Comparison of ENCODE assay signal across 14 mouse cellular contexts in genomic region chr17:42909376-42909775, GRCm38 (mm10). TPM values are rescaled to one million over a fixed set of nuclear protein-coding genes. Genes with fewer than 3 reads are reported as not detected.
DNase-seq lines count a peak whose midpoint lies in the region; ATAC-seq and TF ChIP-seq lines count a peak whose summit lies in the region.
"Had no signal": no experiment of that assay in that cellular context is flagged by ENCODE, and none has a peak within 500 bp of the region (broad histone marks: within the 10 kb centered on the region; RNA-seq: fewer than 3 reads in every experiment).

No protein-coding gene starts in this region.

- ATAC-seq in liver, embryonic 11.5 days (replicated peaks; ENCODE audit: low FRiP score) = peak; percentile 67
- ATAC-seq in Patski = peak; percentile 90
- ATAC-seq in kidney, embryonic 14.5 days (ENCODE audit: low FRiP score, low TSS enrichment) = peak; percentile 80
- ATAC-seq in liver, postnatal 0 days = peak; percentile 65
- ATAC-seq: midbrain, embryonic 15.5 days had no signal

- H3K4me2 ChIP-seq in liver, embryonic 11.5 days = no peak overlapping the region
- peak overlapping the region; percentile 13; the same call in 1 of the 2 replicates for H3K4me2 ChIP-seq in kidney, embryonic 14.5 days (replicated peaks; ENCODE audit: low read depth, low read length)
- H3K4me2 ChIP-seq in liver, postnatal 0 days (ENCODE audit: low read depth, low read length) = 0 out of 2 replicates have a peak overlapping the region, but pooled peaks have one; percentile 16
- H3K4me2 ChIP-seq: hindbrain, embryonic 13.5 days; limb, embryonic 13.5 days; midbrain, embryonic 15.5 days had no signal

- POLR2A ChIA-PET in Patski (lab: Charles Lee) = no interaction called here

- in situ Hi-C loops in Patski (cut with MboI; ENCODE audit: low pct_unique_long_range_greater_than_20kb) = no loop called here

- no peak for DNase-seq in liver, embryonic 11.5 days (ENCODE audit: low spot score)
- DNase-seq in liver = no peak
- DNase-seq in Patski (ENCODE audit: low read depth, low spot score) = peak; percentile 76
- DNase-seq in liver, postnatal 0 days = no peak
- DNase-seq in heart, adult 18-20 months = no peak
- no peak for DNase-seq in adrenal gland, adult 2 months
- no peak for DNase-seq in right cerebral cortex, postnatal 4 days
- DNase-seq: cerebellum, postnatal 14 days; thymus, adult 2 months had no signal

- TF ChIP-seq EP300 in liver, postnatal 0 days (IDR thresholded peaks at IDR 0.05; ENCODE audit: low read depth) = no peak

- WGBS in liver, embryonic 11.5 days = 64% methylated on average over 9 of the region's 9 CpGs
- WGBS in kidney, embryonic 14.5 days = 42% methylated on average over 9 of the region's 9 CpGs
- WGBS in liver, postnatal 0 days (ENCODE audit: insufficient replicate concordance) = 57% methylated on average over 9 of the region's 9 CpGs

- no peaks in the 10 kb centered on the region; the same call in 1 of the 2 replicates for H3K4me1 ChIP-seq in liver, embryonic 11.5 days (replicated peaks; ENCODE audit: control insufficient read depth, insufficient read depth, low read length)
- H3K4me1 ChIP-seq in kidney, embryonic 14.5 days (ENCODE audit: control insufficient read depth, insufficient read depth, low read length) = peaks cover 15% of the 10 kb centered on the region; the same call in 1 of the 2 replicates
- H3K4me1 ChIP-seq in liver, postnatal 0 days (ENCODE audit: insufficient read depth) = peaks cover 6% of the 10 kb centered on the region; the same call in 1 of the 2 replicates
- H3K4me1 ChIP-seq: hindbrain, embryonic 13.5 days; limb, embryonic 13.5 days; midbrain, embryonic 15.5 days had no signal

- no peak for TF ChIP-seq CTCF in Patski (IDR thresholded peaks at IDR 0.05)
- TF ChIP-seq CTCF in liver, postnatal 0 days (IDR thresholded peaks at IDR 0.05; ENCODE audit: low read depth) = no peak

- no peaks in the 10 kb centered on the region for H3K36me3 ChIP-seq in liver, embryonic 11.5 days (ENCODE audit: control insufficient read depth, insufficient read depth, low read length)
- H3K36me3 ChIP-seq in kidney, embryonic 14.5 days (ENCODE audit: control insufficient read depth, insufficient read depth, low read length) = no peaks in the 10 kb centered on the region
- no peaks in the 10 kb centered on the region for H3K36me3 ChIP-seq in liver, postnatal 0 days (replicated peaks; ENCODE audit: insufficient read depth, low read length)
- H3K36me3 ChIP-seq: hindbrain, embryonic 13.5 days; limb, embryonic 13.5 days; midbrain, embryonic 15.5 days had no signal

- CTCF ChIA-PET in Patski (lab: Charles Lee) = no interaction called here

- H3K27ac ChIP-seq in liver, embryonic 11.5 days (ENCODE audit: low read depth, low read length) = no peak overlapping the region
- H3K27ac ChIP-seq in kidney, embryonic 14.5 days (ENCODE audit: low read depth, low read length) = peak overlapping the region; percentile 65; the same call in 1 of the 2 replicates
- no peak overlapping the region for H3K27ac ChIP-seq in liver, postnatal 0 days (ENCODE audit: low read depth)
- H3K27ac ChIP-seq: hindbrain, embryonic 13.5 days; layer of hippocampus, adult 2 months; limb, embryonic 13.5 days; midbrain, embryonic 15.5 days had no signal

- H3K27me3 ChIP-seq in liver, embryonic 11.5 days (replicated peaks; ENCODE audit: control insufficient read depth, insufficient read depth, low read length) = no peaks in the 10 kb centered on the region
- H3K27me3 ChIP-seq in Patski = no peaks in the 10 kb centered on the region
- no peaks in the 10 kb centered on the region for H3K27me3 ChIP-seq in kidney, embryonic 14.5 days (ENCODE audit: control insufficient read depth, insufficient read depth, low read length)
- H3K27me3 ChIP-seq in liver, postnatal 0 days (ENCODE audit: insufficient read depth, low read length) = no peaks in the 10 kb centered on the region
- H3K27me3 ChIP-seq: hindbrain, embryonic 13.5 days; limb, embryonic 13.5 days; midbrain, embryonic 15.5 days had no signal

- no peak overlapping the region for H3K9ac ChIP-seq in liver, embryonic 11.5 days (ENCODE audit: low read depth, low read length)
- no peak overlapping the region for H3K9ac ChIP-seq in kidney, embryonic 14.5 days (ENCODE audit: low read depth, low read length)
- no peak overlapping the region for H3K9ac ChIP-seq in liver, postnatal 0 days (replicated peaks)
- H3K9ac ChIP-seq: hindbrain, embryonic 13.5 days; limb, embryonic 13.5 days; midbrain, embryonic 15.5 days had no signal

- no peaks in the 10 kb centered on the region for H3K9me3 ChIP-seq in liver, embryonic 11.5 days (ENCODE audit: control insufficient read depth, low read length)
- H3K9me3 ChIP-seq in kidney, embryonic 14.5 days (ENCODE audit: control insufficient read depth, low read length) = no peaks in the 10 kb centered on the region
- H3K9me3 ChIP-seq in liver, postnatal 0 days (ENCODE audit: low read length) = no peaks in the 10 kb centered on the region
- H3K9me3 ChIP-seq: hindbrain, embryonic 13.5 days; limb, embryonic 13.5 days; midbrain, embryonic 15.5 days had no signal

- no peak overlapping the region for H3K4me3 ChIP-seq in liver, embryonic 11.5 days (ENCODE audit: low read depth, low read length)
- H3K4me3 ChIP-seq in kidney, embryonic 14.5 days (ENCODE audit: low read length) = no peak overlapping the region
- H3K4me3 ChIP-seq in liver, postnatal 0 days (ENCODE audit: low read depth, low read length) = no peak overlapping the region
- H3K4me3 ChIP-seq: hindbrain, embryonic 13.5 days; layer of hippocampus, adult 2 months; limb, embryonic 13.5 days; midbrain, embryonic 15.5 days had no signal

RNA-seq across cellular contexts. Expression of gene Cd2ap, which starts 32.9 kb away (rescaled TPM):
- 22.2 and 22.7 TPM in 2 replicates for polyA plus RNA-seq in liver, embryonic 11.5 days (2014; fragmentation: Nextera tagmentation; extraction: Ambion mirVana)
- polyA plus RNA-seq in Patski (2021) = 110 TPM
- polyA plus RNA-seq in kidney, embryonic 14.5 days (2014; fragmentation: Nextera tagmentation; extraction: Ambion mirVana) = 39.5 and 60.5 TPM in 2 replicates
- polyA plus RNA-seq in liver, postnatal 0 days (2015; fragmentation: Nextera tagmentation; extraction: Ambion mirVana) = 8.9 and 9.2 TPM in 2 replicates
- 10 to 100 TPM; 16.3 to 20.1 TPM for total RNA-seq in heart, adult 18-20 months (2021)
- 10 to 100 TPM; 53.5 to 57.7 TPM for total RNA-seq in adrenal gland, adult 2 months (2021)
- polyA plus RNA-seq in adrenal gland, adult 2 months (2012; rRNA removed) = 19.7 and 31.1 TPM in 2 replicates
